Mouse (Mus musculus): Measurements from ENCODE around the gene Kdm2b. TPM values are rescaled to one million over a fixed set of nuclear protein-coding genes. Genes with fewer than 3 reads are reported as not detected.

The Kdm2b gene
- polyA plus RNA-seq, 1 experiment = 20.5 TPM

DNA sequence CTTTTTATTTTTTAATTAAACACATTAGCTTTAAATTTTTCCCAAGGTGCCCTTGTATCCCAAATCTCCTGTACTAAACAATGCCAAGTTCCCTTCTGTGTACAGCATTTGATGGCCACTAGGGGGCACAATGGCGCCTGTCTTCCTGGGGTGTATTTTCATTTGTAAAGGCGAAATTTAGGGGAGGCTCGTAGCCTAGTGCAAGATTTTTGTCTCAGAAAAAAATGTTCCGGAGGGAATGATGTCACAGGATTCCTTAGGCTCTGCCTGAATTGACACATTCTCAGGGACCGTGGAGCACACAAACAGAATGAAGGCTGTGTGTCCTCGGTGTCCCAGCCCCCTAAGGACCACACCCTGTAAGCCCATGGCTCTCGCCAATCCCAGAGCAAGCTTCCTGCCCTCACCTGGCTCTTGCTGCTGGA is 64.1 kb downstream of the Kdm2b start:
- DNase-seq (ENCODE audit: low spot score) = no peak

DNA sequence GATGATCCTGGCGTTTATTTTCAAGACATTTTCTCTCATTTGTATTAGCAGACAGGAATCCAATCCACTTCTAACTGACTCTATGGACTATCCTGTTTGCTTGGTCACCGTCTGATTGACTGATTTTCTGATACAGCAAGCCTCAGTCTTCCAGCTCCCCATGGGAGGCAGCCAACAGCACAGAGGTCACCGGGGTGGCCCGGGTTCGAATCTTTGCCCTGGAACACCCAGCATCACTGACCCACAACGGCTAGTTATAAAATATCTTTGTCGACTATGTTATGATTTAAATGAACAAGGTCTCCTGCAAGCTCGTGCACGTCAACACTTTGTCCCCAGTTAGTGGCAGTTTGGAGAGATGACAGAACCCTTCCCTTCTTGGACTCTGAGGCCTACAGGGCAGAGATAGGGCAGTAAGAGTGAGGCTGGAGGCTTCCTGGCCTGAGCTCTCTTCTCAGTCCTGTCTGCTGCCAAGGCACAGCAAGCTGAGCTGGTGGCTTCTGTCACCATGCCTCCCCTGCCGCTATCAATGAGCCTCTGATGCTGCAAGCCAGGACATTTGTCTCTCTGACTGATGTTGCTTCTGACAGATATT is 65.7 kb downstream of the Kdm2b start:
- DNase-seq (ENCODE audit: low spot score) = no peak

DNA sequence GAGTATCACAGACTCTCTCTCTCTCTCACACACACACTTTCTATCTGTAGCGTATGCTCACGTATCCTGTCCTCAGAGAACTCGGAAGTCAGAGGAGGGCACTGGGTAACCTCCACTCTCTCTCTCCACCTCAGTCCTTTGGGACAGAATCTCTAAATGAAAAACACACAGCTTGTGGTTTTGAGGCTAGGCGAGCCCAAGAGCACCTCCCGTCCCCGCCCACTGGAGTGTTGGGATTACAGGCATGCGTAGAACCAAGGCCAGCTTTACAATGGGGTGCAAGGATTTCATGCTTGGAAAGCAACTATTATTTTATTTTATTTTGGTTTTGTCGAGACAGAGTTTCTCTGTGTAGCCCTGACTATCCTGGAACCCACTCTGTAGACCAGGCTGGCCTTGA is 67.7 kb downstream of the Kdm2b start:
- no peak for DNase-seq (ENCODE audit: low spot score)

DNA sequence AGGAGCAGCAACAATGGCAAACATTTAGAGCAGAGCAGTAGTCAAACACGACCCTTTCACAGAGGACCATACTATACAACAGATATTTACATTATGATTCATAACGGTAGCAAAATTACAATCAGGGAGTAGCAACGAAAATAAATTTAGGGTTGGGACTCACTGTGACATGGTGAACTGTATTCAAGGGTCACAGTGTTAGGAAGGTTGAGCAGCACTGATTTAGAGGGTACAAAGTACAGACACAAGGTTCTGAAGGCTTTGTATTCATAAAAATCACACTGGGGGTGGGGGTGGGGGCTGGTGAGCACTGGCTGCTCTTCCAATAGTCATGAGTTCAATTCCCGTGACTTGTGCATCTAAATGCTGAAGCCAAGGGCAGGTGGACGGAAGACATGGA is 69.1 kb downstream of the Kdm2b start:
- DNase-seq (ENCODE audit: low spot score) = no peak

DNA sequence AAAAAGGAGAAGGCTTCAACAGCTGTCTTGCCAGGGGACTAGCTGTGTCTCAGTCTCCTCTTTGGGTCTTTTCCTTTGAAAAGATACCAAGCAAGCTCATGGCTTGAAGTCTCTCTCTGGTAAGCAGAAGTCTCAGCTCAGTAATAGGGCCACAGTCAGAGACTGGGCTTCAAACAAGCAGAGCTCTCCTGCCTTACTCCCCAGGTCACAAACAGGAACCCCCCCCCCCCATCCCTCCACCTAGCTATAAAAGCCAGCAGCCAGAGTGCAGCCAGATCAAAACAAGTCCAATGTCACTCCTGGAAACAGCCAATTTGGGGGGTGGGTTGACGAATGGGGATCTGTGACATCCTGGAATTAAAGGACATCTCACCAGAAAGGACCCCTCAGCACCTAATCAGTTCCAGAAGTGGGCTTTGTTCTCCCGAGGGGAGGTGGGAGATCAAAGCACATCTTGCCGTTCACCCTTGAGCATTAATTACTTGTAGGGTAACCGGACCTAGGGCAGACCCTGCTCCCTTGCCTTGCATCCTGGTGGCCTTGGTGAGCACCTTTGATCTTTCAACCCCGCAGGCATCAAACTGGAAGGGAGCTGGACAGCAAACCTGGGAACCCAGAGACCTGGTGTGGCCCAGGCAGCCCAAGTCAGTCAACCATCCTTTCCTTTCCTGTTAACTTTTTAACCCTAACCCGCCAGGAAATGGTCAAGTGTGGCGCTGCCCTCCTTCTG is 71.5 kb downstream of the Kdm2b start:
- no peak for DNase-seq (ENCODE audit: low spot score)

DNA sequence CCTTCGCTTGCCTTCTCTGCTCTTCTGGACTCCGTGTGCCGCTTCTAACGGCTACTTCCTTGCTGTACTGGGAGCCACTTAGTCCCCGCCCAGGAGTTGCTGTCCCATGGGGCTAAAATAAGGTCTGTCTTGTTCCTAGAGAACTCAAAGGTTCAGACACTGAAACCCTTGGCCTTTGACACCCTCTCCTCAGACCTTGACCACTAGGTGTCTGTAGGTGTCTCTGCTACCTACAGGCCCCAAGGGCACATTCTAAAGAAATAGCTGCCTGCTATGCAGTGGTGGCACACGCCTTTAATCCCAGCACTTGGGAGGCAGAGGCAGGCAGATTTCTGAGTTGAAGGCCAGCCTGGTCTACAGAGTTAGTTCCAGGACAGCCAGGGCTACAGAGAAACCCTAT is 73.5 kb downstream of the Kdm2b start:
- DNase-seq (ENCODE audit: low spot score) = no peak

DNA sequence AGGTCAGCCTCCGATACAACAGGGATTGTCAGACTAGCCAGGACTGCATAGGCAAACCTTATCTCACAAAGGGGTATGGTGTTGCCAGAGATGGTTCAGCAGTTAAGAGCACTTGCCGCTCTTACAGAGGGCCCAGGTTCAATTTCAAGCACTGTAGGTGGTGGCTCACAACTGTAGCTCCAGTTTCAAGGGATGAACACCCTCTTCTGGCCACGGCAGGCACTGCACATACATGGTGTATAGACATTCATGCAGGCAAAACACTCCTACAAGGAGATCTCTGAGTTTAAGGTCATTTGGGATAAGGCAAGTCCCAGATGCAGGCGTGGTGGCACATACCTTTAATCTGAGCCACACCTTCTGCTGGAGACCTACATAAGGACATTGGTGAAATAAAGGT is 76.8 kb downstream of the Kdm2b start:
- DNase-seq (ENCODE audit: low spot score) = no peak

DNA sequence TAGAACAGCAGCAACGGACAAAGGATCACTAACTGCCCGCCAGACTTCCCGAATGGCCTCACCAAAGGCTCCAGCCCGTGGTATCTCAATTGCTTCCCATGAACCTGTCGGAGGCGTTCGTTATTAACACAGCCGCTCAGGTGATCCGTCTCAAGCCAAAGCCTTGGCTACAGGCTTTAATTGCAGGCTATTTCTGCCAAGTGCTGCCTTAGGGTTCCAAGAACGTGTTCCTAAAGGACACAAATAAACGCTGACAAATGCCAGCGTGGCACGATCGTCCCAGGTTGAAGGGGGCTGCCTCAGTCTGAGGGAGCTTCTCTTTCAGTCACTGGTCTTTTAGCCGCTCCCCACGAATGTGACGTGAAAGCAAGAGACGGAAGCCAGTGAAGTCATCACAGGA is 80.1 kb downstream of the Kdm2b start:
- DNase-seq (ENCODE audit: low spot score) = no peak

DNA sequence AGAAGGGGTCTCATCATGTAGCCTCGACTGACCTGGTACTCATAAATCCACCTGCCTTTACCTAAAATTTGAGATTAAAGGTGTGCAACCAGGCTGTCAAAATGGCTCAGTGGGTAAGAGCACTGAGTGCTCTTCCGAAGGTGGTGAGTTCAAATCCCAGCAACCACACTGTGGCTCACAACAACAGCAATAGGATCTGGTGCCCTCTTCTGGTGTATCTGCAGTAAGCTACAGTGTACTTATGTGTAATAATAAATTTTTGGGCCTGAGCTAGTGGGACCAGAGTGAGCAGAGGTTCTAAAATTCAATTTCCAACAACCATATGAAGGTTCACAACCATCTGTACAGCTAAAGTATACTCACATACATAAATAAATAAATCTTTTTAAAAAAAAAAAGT is 81.6 kb downstream of the Kdm2b start:
- DNase-seq (ENCODE audit: low spot score) = no peak

DNA sequence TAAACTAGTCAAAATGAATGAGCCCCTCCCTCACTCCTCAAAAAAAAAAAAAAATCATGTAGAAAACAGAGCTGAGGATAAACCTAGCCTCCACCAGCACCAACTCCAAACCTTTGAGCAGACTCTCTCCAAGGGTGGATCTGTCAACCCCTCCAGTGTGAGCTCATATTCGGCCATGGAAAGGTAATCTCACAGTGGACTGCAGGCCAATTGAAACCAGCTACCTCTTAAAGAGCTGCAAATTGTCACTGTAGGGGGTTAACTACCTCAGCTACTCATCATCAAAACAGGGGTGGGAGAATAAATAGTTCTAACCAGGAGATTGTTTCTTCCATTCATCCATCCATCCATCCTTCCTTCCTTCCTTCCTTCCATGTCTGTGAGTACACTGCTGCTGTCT is 82.4 kb downstream of the Kdm2b start:
- no peak for DNase-seq (ENCODE audit: low spot score)

DNA sequence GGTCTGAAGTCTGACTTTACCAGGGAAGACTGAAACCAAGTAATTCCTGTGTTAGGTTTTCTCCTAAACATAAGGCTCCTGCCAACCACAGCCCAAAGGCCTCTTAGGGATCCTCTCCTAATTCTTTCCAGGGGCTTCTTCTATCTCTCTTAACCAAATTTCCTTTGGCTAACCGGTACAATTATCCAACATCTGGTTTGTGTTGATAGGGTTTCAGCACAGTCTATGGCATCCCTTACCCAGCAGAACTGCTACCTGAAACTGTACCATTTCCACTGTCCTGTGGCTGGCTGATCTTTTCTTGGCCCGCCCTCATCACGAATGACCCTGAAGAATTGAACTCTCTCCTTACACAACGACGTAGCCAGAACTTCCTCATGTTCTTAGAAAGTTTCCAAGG is 86.5 kb downstream of the Kdm2b start:
- DNase-seq (ENCODE audit: low spot score) = no peak

DNA sequence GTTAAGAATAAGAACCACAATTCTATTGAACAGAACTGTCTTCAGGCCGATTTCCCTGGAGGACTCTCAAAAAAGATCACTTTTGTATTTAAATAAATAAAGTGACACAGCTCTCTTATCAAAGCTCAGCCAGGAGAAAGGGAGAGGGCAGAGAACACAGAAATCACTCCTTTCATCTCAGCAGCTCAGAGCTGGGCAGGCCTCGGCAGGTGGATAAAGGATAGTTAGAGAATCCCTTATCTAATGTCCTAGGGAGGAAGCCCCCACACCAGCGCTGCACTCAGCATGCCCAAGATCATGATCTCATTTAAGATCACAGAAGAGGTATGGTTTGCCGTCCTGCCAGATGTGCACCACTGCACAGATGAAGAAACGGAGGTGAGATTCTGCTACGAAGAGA is 87.4 kb downstream of the Kdm2b start:
- DNase-seq (ENCODE audit: low spot score) = no peak

DNA sequence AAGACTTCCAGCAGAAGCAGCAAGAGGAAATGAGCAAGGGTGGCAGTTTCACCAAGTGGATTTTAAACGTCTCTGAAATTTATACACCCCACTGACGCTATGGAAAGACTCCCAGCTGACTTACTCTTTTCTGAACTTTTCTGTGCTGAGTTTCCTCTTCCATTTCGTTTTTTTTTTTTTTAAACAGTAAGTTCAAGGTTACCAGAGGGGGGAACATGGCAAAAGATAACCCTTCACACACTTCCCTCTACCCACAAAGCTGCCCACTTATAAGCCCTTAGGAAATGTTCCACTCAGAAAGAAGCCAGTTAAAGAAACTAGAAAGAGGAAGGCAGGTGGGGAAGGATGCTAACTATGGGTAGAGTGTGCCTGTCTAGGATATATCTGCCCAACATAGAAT is 88.0 kb downstream of the Kdm2b start:
- DNase-seq (ENCODE audit: low spot score) = no peak

DNA sequence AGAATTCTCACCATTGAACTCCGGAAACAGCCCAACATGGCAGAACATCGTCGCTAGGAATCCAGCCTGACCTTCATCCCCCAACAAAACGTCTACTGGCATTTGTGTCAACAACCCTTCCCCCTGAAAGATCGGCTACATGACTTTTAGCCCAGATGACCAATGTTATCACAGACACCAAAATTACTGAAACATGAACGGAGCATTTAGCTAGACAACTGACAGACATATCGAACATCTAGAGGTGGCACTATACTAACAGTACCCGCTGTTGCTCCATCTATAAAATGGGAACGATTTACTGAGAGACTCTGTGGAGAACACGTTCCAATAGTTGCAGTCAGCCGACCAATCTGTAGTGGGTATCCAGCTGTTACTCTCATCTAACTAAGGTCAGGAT is 88.4 kb downstream of the Kdm2b start:
- no peak for DNase-seq (ENCODE audit: low spot score)

DNA sequence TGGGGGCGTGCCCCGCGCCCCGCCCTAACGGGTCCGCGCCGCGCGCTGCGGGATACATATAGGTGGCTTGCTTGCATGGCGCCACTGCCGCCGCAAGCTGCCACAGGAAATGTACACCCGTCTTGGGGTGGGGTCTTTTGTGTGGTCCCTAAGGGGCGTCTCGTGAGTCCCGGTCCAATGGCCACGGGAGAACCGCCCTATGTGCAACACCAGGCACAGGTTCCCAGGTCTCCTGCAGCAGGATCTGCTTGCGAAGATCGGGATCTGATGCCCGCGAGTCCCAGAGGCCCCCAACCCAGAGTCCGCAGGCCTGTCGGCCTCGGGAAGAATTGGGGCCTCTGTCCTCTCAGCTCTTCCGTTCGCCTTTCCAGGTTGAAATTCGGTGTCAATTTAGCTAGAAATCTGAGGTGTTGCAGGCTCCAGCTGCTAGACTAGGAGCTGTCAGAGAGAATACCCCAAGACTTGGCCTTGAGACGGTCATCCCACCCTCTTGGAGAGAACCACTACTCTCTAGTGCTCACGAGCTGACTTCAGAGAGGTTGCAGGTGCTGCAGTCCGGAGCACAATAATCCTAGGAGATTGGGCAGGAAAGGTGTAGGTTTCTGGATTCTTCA is 89.0 kb downstream of the Kdm2b start:
- no peak for DNase-seq (ENCODE audit: low spot score)

DNA sequence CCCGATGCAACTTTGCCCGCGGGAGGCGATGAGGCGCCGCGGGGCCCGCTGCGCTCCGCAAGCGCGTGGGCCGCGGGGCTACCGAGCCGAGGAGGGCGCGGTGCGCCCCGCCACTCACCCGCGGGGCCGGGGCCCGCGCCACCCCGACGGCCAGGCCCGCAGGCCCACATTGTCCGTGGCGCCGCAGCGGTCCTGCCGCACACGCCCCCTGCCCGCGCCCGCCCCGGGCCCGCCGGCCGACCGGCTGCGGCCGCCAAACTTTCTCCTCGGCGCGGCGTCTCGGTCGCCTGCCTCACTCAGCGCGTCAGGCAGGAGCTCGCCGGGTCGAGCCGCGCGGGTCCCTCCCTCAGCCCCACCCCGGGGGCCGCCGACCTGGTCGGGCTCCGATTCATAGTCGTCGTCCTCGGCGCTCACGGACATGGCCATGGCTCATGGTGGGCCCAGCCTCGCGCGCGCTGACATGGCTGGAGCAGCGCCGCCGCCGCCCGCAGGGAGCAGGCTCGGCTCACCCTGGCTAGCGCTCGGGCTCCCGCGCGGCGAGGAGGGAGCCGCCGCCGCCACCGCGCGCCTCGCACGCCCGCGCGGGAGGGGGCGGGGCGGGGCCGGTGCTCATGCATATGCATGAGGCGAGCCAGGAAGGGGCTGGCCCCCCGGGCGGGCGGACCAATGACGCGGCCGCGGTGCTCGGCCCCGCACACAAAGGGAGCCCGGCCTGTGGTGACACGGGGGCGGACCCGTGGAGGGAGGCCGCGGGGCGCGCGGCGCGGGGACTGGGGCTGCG is 89.7 kb downstream of the Kdm2b start:
- DNase-seq (ENCODE audit: low spot score) = peak; percentile 82

DNA sequence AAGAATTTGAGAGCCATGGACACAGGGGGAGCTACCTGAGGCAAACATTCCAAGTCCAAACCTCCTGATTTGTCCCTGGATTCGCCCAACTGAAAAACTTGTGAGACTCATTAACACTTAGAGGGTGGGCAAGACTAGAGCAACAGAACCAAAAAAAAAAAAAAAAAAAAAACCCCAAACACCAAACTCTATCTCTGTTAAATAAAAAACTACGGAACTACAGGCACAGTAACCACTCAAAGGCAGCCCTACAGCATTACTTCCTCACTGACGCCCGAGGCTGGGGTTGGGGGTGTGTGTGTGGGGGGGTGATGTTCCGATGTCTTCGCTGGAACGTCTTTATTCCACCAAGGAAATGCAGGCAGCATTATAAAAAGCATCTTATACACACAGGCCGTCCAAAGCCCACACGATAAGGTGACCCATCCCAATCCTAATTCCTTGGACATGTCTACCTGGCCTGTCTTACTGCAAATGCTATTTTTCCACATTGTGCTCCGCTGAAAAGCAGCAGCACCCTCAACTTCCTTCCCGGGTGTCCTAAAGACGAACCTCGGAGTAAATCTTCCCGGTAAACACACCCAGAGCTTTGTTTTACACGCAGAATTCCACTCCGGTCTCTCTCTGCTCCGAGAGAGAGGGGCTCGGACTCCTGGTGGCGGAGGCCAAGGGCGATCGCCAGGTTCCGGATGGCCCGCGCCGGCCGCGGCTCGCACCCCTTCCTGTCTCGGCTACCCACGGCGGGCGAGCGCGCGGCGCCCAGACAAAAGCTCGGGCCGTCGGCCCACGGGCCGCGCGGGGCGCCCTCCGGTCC is 90.5 kb downstream of the Kdm2b start:
- DNase-seq (ENCODE audit: low spot score) = peak; percentile 34

DNA sequence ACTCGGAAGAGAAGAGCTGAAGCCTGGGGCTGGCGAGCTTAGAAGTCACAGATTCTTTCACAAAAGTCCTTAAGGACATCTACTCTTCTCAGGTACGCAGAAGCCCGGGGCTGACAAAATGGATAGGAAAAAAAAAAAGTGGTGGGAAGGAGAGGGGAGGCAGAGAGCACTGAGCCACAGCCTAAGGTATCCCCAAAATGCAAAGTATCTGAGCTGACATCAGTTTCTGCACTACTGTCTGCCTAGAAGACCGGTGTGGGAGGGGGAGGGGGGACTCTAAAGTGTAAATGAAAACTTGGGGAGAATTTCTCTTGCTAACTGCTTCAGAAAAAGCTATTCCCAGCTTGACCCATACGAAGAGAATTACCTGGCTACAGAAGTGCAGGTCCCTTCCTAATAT is 91.5 kb downstream of the Kdm2b start:
- no peak for DNase-seq (ENCODE audit: low spot score)

DNA sequence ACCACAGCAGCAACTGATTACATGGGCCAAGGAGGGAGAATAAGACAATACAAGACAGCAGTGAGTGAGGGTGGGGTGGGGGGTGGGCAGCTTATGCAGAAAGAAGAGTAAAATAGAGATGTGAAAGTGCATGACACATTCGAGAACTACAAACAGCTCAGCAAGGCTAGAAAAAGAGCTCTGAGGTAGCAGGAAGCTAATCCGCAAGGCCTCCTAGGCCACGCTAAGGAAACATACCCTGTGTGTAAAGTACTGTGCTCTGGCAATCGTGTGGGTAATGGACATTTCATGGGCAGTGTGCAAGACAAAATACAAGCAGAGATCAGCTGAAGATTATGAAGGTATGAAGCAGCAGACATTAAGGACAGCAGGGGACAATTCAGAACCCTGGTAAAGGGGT is 94.8 kb downstream of the Kdm2b start:
- DNase-seq (ENCODE audit: low spot score) = no peak

DNA sequence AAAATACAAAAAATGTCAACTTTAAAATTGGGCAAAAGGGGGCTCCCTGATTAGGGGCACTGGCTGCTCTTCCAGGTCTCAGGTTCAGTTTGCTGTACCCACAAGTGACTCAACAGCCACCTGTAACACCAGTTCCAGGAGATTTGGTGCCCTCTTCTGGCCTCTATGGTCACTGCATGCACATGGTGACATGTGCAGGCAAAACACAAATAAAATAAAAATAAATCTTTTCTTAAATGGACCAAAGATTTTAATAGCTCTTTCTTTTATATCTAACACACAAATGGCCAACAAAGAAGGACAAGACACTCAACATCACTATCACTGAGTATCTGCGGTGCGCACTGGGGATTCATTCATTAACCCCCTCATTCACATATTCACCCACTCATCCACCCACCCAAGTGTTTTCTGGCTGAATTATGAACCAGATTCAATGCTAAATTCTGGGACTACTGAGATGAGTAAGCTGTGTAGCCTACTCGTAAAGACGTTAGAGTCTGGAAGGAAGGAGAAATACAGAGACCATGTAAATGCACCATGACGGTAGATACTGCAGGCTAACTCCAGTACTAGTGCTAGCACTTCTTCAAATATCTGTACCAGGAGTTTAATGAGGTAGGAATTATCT is 95.5 kb downstream of the Kdm2b start:
- DNase-seq (ENCODE audit: low spot score) = no peak

DNA sequence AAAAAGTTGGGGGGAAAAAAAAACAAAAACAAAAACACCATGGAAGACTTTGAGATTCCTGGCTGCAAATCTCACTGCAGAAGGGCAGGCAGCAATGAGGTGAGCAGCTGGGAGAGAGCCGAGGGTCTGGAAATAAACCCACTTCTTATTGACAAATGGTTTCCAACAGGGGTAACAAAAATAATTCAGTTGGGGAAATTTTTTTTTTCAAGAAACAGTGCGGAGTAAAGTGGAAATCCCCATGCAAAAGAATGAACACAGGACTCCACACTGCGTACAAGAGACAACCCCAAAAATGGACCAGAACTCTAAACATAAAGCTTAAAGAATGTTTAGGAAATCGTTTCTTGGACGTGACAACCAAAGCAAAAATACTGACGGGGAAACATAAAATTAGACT is 96.4 kb downstream of the Kdm2b start:
- DNase-seq (ENCODE audit: low spot score) = no peak

All from urinary bladder, adult 2 months (tissue).